Mouse (Mus musculus) ES-E14 (cell line): Measurements from ENCODE around the gene Wdr66. TPM values are rescaled to one million over a fixed set of nuclear protein-coding genes. Genes with fewer than 3 reads are reported as not detected.

Source experiments
- DNase-seq: peaks from one replicate; pipeline ENCODE4 v3.0.0-alpha.2; 2013; ENCODE audit warnings: low read depth, low spot score
- H3K27ac ChIP-seq: 2 replicates; pipeline ENCODE4 v1.5.1; 2012; ENCODE audit warnings: low read depth, mild to moderate bottlenecking, low read length, moderate library complexity, mixed read lengths; ENCODE audit not compliant: poor library complexity, insufficient read depth, severe bottlenecking
- H3K36me3 ChIP-seq: 2 replicates; pipeline ENCODE4 v1.6.1; 2012; ENCODE audit warnings: mild to moderate bottlenecking, low read length, moderate library complexity, mixed read lengths; ENCODE audit not compliant: control insufficient read depth, poor library complexity, insufficient read depth, severe bottlenecking
- H3K4me1 ChIP-seq, 2 experiments: fragments of 150-350 bp in 1 of 2; sonication (generic) in 1 of 2; 2 replicates each; pipeline ENCODE4 v1.6.1; 2012; ENCODE audit warnings: low read length in 2 of 2, mild to moderate bottlenecking in 1 of 2, mixed read lengths in 1 of 2; ENCODE audit not compliant: control insufficient read depth in 2 of 2, insufficient read depth in 2 of 2, poor library complexity in 1 of 2
- H3K4me3 ChIP-seq, 2 experiments: fragments of 150-350 bp in 1 of 2; sonication (generic) in 1 of 2; 2 replicates each; pipeline ENCODE4 v1.5.1; 2012; ENCODE audit warnings: low read length in 2 of 2, low read depth in 1 of 2, mild to moderate bottlenecking in 1 of 2, mixed read lengths in 1 of 2; ENCODE audit not compliant: insufficient read depth in 1 of 2, poor library complexity in 1 of 2, severe bottlenecking in 1 of 2
- H3K9ac ChIP-seq: 2 replicates; pipeline ENCODE4 v1.6.1; 2012; ENCODE audit warnings: low read depth, mild to moderate bottlenecking, low read length, mixed read lengths; ENCODE audit not compliant: poor library complexity, insufficient read depth, severe bottlenecking
- H3K9me3 ChIP-seq: fragments of 150-350 bp; sonication (generic); 2 replicates; pipeline ENCODE4 v1.6.1; 2012; ENCODE audit warnings: low read depth, mild to moderate bottlenecking, low read length; ENCODE audit not compliant: control insufficient read depth, insufficient read depth
- CHD2 ChIP-seq: IDR thresholded peaks from 2 replicates; pipeline ENCODE4 v1.6.1; 2014; ENCODE audit warnings: mild to moderate bottlenecking, low read depth, low read length, inconsistent platforms
- HCFC1 ChIP-seq: IDR thresholded peaks from 2 replicates; pipeline ENCODE4 v1.6.1; 2012; ENCODE audit warnings: low read length, inconsistent platforms, borderline replicate concordance; ENCODE audit not compliant: insufficient read depth
- MAFK ChIP-seq: IDR thresholded peaks from 2 replicates; pipeline ENCODE4 v1.6.1; 2014; ENCODE audit warnings: mild to moderate bottlenecking, low read depth, low read length, inconsistent platforms; ENCODE audit not compliant: insufficient read depth
- ZC3H11A ChIP-seq: IDR thresholded peaks from 2 replicates; pipeline ENCODE4 v1.6.1; 2012; ENCODE audit warnings: low read depth, mild to moderate bottlenecking, inconsistent platforms, low read length, borderline replicate concordance
- ZNF384 ChIP-seq: IDR thresholded peaks from 2 replicates; pipeline ENCODE4 v1.6.1; 2012; ENCODE audit warnings: low read depth, low read length, inconsistent platforms
- in situ Hi-C, 2 experiments: fragments of 600-800 bp; cut with MboI; formaldehyde crosslinking; loops; one replicate each; pipeline ENCODE4 v1.15.1; 2025; ENCODE audit warnings: low sequenced_read_pairs in 2 of 2, inconsistent platforms in 1 of 2; ENCODE audit not compliant: unreplicated experiment in 2 of 2
- total RNA-seq: library from RNA; depleted of rRNA; stranded (reverse); fragments of 300-350 nt; gene quantifications from 2 replicates; pipeline ENCODE4 v1.2.3, GENCODE M21; 2012

The Wdr66 gene
- total RNA-seq, 1 experiment: 0.36 TPM

DNA sequence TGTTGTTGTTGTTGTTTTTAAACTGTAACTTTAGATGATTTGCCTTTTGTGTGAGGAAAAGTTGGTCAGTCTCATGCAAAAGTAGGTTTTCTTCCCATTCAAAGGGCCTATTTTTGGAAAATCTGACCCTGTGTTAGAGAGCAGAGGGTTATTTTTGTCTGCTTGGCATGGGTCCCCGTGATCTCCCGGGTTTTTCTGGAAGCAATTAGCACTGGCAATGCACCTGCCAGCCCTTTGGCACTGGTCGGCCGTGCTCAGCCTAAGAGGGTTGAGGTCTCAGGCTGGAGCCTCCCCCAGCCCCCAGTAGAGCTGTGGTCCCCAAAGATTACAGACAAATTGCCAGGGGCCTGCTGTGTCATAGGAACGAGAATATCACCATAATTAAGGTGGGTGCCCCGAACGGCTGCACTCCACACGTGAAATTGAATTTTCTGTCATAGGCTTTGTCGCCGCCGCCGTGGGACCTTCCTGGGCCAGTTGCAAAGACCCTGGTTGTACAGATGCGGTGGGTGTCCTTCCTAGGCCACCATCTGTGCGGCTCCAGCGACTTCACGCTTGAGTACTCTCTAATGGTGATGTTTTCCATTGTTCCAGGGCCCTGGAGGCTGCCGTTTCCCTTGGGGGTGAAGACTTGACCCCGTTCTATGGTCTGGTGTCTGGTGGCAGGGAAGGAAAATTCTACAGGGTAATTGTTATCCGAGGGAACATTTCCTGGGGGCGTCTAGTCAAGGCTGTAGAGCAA lies 50.0 kb downstream of the Wdr66 start:
- TF ChIP-seq CHD2 (no peak), ZC3H11A (no peak), MAFK (no peak), HCFC1 (no peak), ZNF384 (no peak)

DNA sequence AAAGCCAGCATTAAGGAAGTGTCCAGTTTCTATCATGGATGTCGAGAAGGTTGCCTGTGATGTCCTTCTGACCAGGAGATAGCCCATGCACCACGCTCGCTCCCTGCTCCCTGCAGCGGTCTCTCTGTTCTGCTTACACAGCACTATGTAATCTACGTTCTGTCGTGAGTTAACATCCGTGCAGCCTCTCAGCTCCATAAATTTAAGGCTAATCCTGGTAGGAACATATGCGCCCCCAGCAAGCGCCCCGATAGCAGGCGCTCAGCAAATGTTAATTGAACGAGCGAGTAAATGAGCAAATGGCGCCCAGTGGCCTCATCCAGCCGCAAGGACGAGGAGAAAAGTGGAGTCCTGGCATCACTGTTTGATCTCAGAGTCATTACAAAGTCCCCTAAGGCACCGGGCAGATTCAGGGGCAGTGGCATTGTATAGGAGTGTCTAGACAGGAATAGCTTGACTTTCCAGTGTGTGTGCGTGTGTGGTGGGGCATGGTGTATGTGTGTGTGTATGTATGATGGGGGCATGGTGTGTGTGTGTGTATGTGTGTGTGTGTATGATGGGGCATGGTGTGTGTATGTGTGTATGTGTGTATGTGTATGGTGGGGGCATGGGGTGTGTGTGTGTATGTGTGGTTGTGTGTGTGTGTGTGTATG lies 55.9 kb downstream of the Wdr66 start:
- in situ Hi-C loops: no loop called here
- DNase-seq: no peak
- no peak overlapping the region for H3K27ac ChIP-seq
- no peaks in the 10 kb centered on the region for H3K9me3 ChIP-seq
- TF ChIP-seq ZC3H11A (no peak), MAFK (no peak), HCFC1 (no peak), ZNF384 (no peak)
- H3K36me3 ChIP-seq: no peaks in the 10 kb centered on the region
- H3K4me1 ChIP-seq: no peaks in the 10 kb centered on the region
- H3K4me3 ChIP-seq: no peak overlapping the region
- no peak overlapping the region for H3K9ac ChIP-seq

More for the DNA sequence above, 50.0 kb downstream of the Wdr66 start:
- no peaks in the 10 kb centered on the region for H3K9me3 ChIP-seq
- H3K27ac ChIP-seq: no peak overlapping the region
- H3K36me3 ChIP-seq: no peaks in the 10 kb centered on the region
- in situ Hi-C loops: no loop called here
- no peak overlapping the region for H3K9ac ChIP-seq
- no peak overlapping the region for H3K4me3 ChIP-seq
- H3K4me1 ChIP-seq: no peaks in the 10 kb centered on the region; a peak in 1 of 4 replicates
- no peak for DNase-seq

DNA sequence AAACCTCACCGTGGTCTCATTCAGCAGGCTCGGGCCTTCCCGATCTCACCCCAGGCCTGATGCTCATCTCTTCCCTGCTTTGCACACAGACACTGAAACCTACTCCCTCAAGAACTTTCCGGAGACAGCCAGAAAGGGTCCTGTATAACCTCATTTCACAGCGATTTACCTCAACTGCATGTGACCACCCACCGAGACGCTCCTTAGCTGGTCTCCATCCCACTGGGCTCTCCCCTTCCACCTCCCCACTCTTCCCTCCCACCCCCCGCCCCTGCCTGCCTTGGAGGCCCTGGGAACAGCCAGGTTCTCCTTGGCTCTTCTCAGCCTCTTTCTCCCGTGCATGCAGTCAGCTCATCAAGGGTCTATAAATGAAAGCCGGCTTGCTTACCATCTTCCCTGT lies 57.9 kb downstream of the Wdr66 start:
- Histone ChIP-seq H3K27ac (no peak overlapping the region), H3K9me3 (no peaks in the 10 kb centered on the region), H3K9ac (no peak overlapping the region), H3K4me3 (no peak overlapping the region), H3K4me1 (no peaks in the 10 kb centered on the region), H3K36me3 (no peaks in the 10 kb centered on the region)
- TF ChIP-seq ZC3H11A (no peak), MAFK (no peak), CHD2 (no peak), HCFC1 (no peak), ZNF384 (no peak)
- in situ Hi-C loops: no loop called here
- no peak for DNase-seq

DNA sequence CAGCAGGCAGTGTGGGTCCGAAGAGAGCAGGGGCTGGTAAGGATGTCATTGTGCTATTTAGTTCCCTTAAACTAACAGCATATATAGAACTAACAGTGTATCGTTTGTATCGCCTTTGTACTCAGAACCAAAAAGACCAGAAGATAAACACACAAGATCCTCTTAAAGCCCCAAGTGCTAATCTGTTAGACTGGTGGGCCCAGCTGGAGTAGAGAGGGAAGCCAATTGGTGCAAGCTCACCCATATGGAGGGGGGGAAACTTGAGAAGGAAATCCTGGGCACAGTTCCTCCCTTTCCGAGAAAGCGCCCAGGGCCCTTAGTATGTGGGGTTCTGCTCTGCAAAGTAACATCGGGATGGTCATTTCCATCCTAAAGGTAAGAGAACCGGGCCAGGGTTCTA lies 58.3 kb downstream of the Wdr66 start:
- H3K4me3 ChIP-seq: no peak overlapping the region
- in situ Hi-C loops: no loop called here
- no peaks in the 10 kb centered on the region for H3K9me3 ChIP-seq
- no peak for DNase-seq
- TF ChIP-seq MAFK (no peak), HCFC1 (no peak), ZNF384 (no peak), CHD2 (no peak), ZC3H11A (no peak)
- H3K9ac ChIP-seq: no peak overlapping the region
- no peaks in the 10 kb centered on the region for H3K4me1 ChIP-seq
- no peaks in the 10 kb centered on the region for H3K36me3 ChIP-seq
- no peak overlapping the region for H3K27ac ChIP-seq
